Mouse (Mus musculus) CD4-positive naive resting alpha-beta T cell, adult 57 days (primary cell): ENCODE measurements around the gene Fundc1. TPM values are rescaled to one million over a fixed set of nuclear protein-coding genes. Genes with fewer than 3 reads are reported as not detected.

ENCODE experiments used
- total RNA-seq: library from RNA; stranded (reverse); gene quantifications from one replicate; pipeline ENCODE4 v1.2.4, GENCODE M21; 2023

Fundc1 gene
- 21.9 TPM for total RNA-seq

GRCm38 (mm10) chrX:17571621-17572459 is at the start of gene Fundc1:
Gene Fundc1, minus strand, starts transcription at chrX:17572325.

